Mouse (Mus musculus): Measurements from ENCODE around the gene Tmem189. TPM values are rescaled to one million over a fixed set of nuclear protein-coding genes. Genes with fewer than 3 reads are reported as not detected.

Gene Tmem189
- total and polyA plus RNA-seq, 3 experiments = 21.7 to 46.5 TPM; not detected in 1

GRCm38 (mm10) chr2:167692831-167693230 lies 3.2 kb upstream of the Tmem189 start:
- TF ChIP-seq E2F4 (IDR thresholded peaks at IDR 0.05; ENCODE audit: borderline replicate concordance, low read depth, low read length) (no peak), ZNF384 (IDR thresholded peaks at IDR 0.05; ENCODE audit: low read depth, low read length) (no peak), CHD1 (IDR thresholded peaks at IDR 0.05; ENCODE audit: low read depth, low read length) (no peak), EP300 (IDR thresholded peaks at IDR 0.05; ENCODE audit: low read depth in 1 of 2, low read length in 2 of 2) (no peak), BHLHE40 (IDR thresholded peaks at IDR 0.05; ENCODE audit: borderline replicate concordance, low read depth, low read length) (no peak), POLR2AphosphoS2 (IDR thresholded peaks at IDR 0.05; ENCODE audit: low read length) (no peak), ETS1 (IDR thresholded peaks at IDR 0.05; ENCODE audit: low read depth, low read length) (no peak), USF1 (IDR thresholded peaks at IDR 0.05; ENCODE audit: low read depth, low read length) (no peak), TAL1 (IDR thresholded peaks at IDR 0.05; ENCODE audit: low read length) (no peak), ZC3H11A (IDR thresholded peaks at IDR 0.05; ENCODE audit: low read depth, low read length) (no peak), JUND (IDR thresholded peaks at IDR 0.05; ENCODE audit: low read depth, low read length) (no peak), RAD21 (IDR thresholded peaks at IDR 0.05; ENCODE audit: low read depth, low read length) (no peak), TCF12 (IDR thresholded peaks at IDR 0.05; ENCODE audit: low read depth, low read length) (no peak), HCFC1 (IDR thresholded peaks at IDR 0.05; ENCODE audit: low read depth, low read length) (no peak), TBP (IDR thresholded peaks at IDR 0.05; ENCODE audit: low read depth, low read length) (no peak), RCOR1 (IDR thresholded peaks at IDR 0.05; ENCODE audit: low read depth, low read length) (no peak)
- peaks cover 6 to 18% of the 10 kb centered on the region in 2 experiments; a peak in 3 of 4 replicates for H3K4me1 ChIP-seq (ENCODE audit: control insufficient read depth in 1 of 2, insufficient read depth in 2 of 2, low read length in 2 of 2)
- no peaks in the 10 kb centered on the region for H3K9me3 ChIP-seq (replicated peaks; ENCODE audit: insufficient read depth, low read length)
- DNase-seq (ENCODE audit: low read depth, low spot score) = no peak
- H3K9ac ChIP-seq (ENCODE audit: control insufficient read depth, low read depth, low read length, poor library complexity, severe bottlenecking) = no peak overlapping the region
- peaks cover 2 to 10% of the 10 kb centered on the region in 2 experiments; a peak in 2 of 4 replicates for H3K36me3 ChIP-seq (ENCODE audit: control insufficient read depth in 1 of 2, insufficient read depth in 2 of 2, low read length in 2 of 2)
- H3K79me2 ChIP-seq (ENCODE audit: control insufficient read depth, insufficient read depth, low read length, poor library complexity) = peaks cover 30% of the 10 kb centered on the region
- H3K27ac ChIP-seq (ENCODE audit: control insufficient read depth, low read depth, low read length) = no peak overlapping the region
- H3K4me3 ChIP-seq (ENCODE audit: control insufficient read depth in 1 of 2, insufficient read depth in 1 of 2, low read depth in 2 of 2, low read length in 2 of 2) = no peak overlapping the region
- no peaks in the 10 kb centered on the region for H3K27me3 ChIP-seq (ENCODE audit: control insufficient read depth in 1 of 2, insufficient read depth in 2 of 2, low read length in 2 of 2)

- peaks cover 8 to 26% of the 10 kb centered on the region in 2 experiments; a peak in 3 of 4 replicates for H3K4me1 ChIP-seq (ENCODE audit: control insufficient read depth in 1 of 2, insufficient read depth in 2 of 2, low read length in 2 of 2)
- H3K9me3 ChIP-seq (replicated peaks; ENCODE audit: insufficient read depth, low read length) = no peaks in the 10 kb centered on the region
- H3K27me3 ChIP-seq (ENCODE audit: control insufficient read depth in 1 of 2, insufficient read depth in 2 of 2, low read length in 2 of 2) = no peaks in the 10 kb centered on the region
- H3K9ac ChIP-seq (ENCODE audit: control insufficient read depth, low read depth, low read length, poor library complexity, severe bottlenecking) = no peak overlapping the region; the same call in 1 of the 2 replicates
- H3K27ac ChIP-seq (ENCODE audit: control insufficient read depth, low read depth, low read length) = no peak overlapping the region
- DNase-seq (ENCODE audit: low read depth, low spot score) = no peak
- TF ChIP-seq ELF1 (IDR thresholded peaks at IDR 0.05; ENCODE audit: low read depth, low read length) = no peak
- no peak for TF ChIP-seq USF1 (IDR thresholded peaks at IDR 0.05; ENCODE audit: low read depth, low read length)
- no peak for TF ChIP-seq E2F4 (IDR thresholded peaks at IDR 0.05; ENCODE audit: borderline replicate concordance, low read depth, low read length)
- no peak for TF ChIP-seq TBP (IDR thresholded peaks at IDR 0.05; ENCODE audit: low read depth, low read length)
- no peak for TF ChIP-seq ETS1 (IDR thresholded peaks at IDR 0.05; ENCODE audit: low read depth, low read length)
- no peak for TF ChIP-seq GATA1 (IDR thresholded peaks at IDR 0.05; ENCODE audit: low read depth, low read length)
- no peak for TF ChIP-seq NELFE (IDR thresholded peaks at IDR 0.05; ENCODE audit: low read depth, low read length)
- TF ChIP-seq POLR2A (IDR thresholded peaks at IDR 0.05; ENCODE audit: control insufficient read depth in 1 of 2, insufficient read depth in 1 of 2, low read depth in 1 of 2, low read length in 2 of 2, poor library complexity in 1 of 2) = no peak
- no peak for TF ChIP-seq MYB (IDR thresholded peaks at IDR 0.05; ENCODE audit: low read depth, low read length)
- TF ChIP-seq MAZ (IDR thresholded peaks at IDR 0.05; ENCODE audit: low read depth, low read length) = no peak
- TF ChIP-seq NRF1 (IDR thresholded peaks at IDR 0.05; ENCODE audit: insufficient read depth, low read depth, low read length, poor library complexity, severe bottlenecking) = no peak
- TF ChIP-seq KAT2A (conservative IDR thresholded peaks at IDR 0.05; ENCODE audit: low read depth, low read length) = no peak
- no peak for TF ChIP-seq HCFC1 (IDR thresholded peaks at IDR 0.05; ENCODE audit: low read depth, low read length)
- TF ChIP-seq CHD1 (IDR thresholded peaks at IDR 0.05; ENCODE audit: low read depth, low read length) = no peak
- TF ChIP-seq CTCF (IDR thresholded peaks at IDR 0.05 in 2 of 3, conservative IDR thresholded peaks at IDR 0.05 in 1 of 3; ENCODE audit: control insufficient read depth in 1 of 3, insufficient read depth in 1 of 3, low read depth in 2 of 3, low read length in 3 of 3, poor library complexity in 1 of 3, severe bottlenecking in 1 of 3) = no peak
- no peak for TF ChIP-seq BHLHE40 (IDR thresholded peaks at IDR 0.05; ENCODE audit: borderline replicate concordance, low read depth, low read length)
- no peak for TF ChIP-seq TAL1 (IDR thresholded peaks at IDR 0.05; ENCODE audit: low read length)
- TF ChIP-seq TCF12 (IDR thresholded peaks at IDR 0.05; ENCODE audit: low read depth, low read length) = no peak
- TF ChIP-seq JUND (IDR thresholded peaks at IDR 0.05; ENCODE audit: low read depth, low read length) = no peak
- H3K79me2 ChIP-seq (ENCODE audit: control insufficient read depth, insufficient read depth, low read length, poor library complexity) = peaks cover 30% of the 10 kb centered on the region
- peak overlapping the region in 1 of 2 experiments; percentile 73; a peak in 1 of 4 replicates for H3K4me3 ChIP-seq (ENCODE audit: control insufficient read depth in 1 of 2, insufficient read depth in 1 of 2, low read depth in 2 of 2, low read length in 2 of 2)
- peaks cover 2 to 18% of the 10 kb centered on the region in 2 experiments; a peak in 3 of 4 replicates for H3K36me3 ChIP-seq (ENCODE audit: control insufficient read depth in 1 of 2, insufficient read depth in 2 of 2, low read length in 2 of 2)
These were observed 2.4 kb upstream of the Tmem189 start for GRCm38 (mm10) chr2:167691871-167692661.

Data from MEL (cell line).